Mouse (Mus musculus): ENCODE measurements around the gene Gjb3. TPM values are rescaled to one million over a fixed set of nuclear protein-coding genes. Genes with fewer than 3 reads are reported as not detected.

Gene Gjb3
- under 1 TPM; 0.27 to 0.42 TPM for total RNA-seq (2021)
- long read RNA-seq, experiment 1: 0 reads
- long read RNA-seq, experiment 2: 0 reads

GRCm38 (mm10) chr4:127330181-127331100, at the start of gene Gjb3:
Gjb3 (minus strand) TSS chr4:127330844.
- peak; percentile 47 for DNase-seq

DNA sequence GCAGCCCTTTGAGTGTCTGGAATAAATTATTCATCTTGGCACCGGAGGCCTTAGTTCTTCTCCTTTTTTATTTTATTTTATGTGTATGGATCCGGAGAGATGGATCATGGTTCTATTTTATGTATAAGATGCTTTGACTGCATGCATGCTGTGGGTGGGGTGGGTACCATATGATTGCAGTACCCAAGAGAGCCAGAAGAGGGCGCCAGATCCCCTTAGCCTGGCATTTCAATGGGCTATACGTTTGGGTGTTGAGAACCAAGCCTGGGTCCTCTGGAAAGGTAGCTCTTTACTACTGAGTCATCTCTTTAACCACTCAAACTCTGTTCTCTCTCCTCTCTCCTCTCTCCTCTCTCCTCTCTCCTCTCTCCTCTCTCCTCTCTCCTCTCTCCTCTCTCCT, 46.7 kb upstream of the Gjb3 start:
- peak; percentile 50 for DNase-seq

- DNase-seq: no peak
Measured at GRCm38 (mm10) chr4:127375541-127376177, 45.0 kb upstream of the Gjb3 start.

- DNase-seq: no peak
Measured at GRCm38 (mm10) chr4:127374645-127375044, 44.0 kb upstream of the Gjb3 start.

DNA sequence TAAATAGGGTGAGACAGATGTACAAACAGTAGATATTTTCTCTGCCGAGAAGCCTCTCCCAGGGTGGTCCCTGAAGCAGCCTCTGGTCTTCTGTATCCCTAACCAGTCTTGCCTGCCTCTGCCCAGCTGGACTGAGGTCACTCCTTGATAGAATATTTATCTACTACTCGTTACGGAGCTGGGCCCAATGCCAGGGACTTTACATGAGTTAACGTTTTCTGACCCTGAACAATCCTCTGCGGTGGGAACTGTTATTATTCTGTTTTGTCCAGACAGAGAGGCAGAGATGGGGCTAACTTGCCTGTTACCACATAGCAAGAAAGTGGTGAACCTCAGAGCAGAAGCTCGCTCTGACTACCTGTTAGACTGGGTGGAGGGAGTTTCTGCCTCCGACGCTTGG, 42.8 kb upstream of the Gjb3 start:
- peak; percentile 69 for DNase-seq

- peak; percentile 40 for DNase-seq
Measured at GRCm38 (mm10) chr4:127371546-127371945, 40.9 kb upstream of the Gjb3 start.

- no peak for DNase-seq
Measured at GRCm38 (mm10) chr4:127370447-127370846, 39.8 kb upstream of the Gjb3 start.

- DNase-seq: peak; percentile 87
Measured at GRCm38 (mm10) chr4:127368379-127368973, 37.8 kb upstream of the Gjb3 start.

GRCm38 (mm10) chr4:127365834-127366233, 35.2 kb upstream of the Gjb3 start:
- DNase-seq: no peak

DNA sequence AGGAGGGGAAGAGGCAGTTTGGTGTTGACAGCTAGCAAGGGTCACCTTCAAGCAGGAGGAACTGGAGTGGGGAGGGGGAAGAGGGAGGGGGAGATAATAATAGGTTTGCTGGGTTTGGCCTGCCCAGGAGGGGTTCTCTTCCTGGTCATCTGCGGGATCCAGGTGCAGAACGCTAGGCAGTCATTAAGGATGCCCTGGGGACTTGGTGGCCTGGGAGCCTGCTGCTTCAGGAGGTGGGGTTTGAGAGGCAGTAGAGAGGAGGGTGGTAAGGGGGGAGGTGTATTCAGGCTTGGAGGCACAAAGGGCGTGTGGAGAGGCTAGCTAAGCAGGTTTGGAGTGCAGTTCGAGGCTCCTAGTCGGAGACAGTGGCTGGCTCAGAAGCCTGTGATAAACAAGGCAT, 34.8 kb upstream of the Gjb3 start:
- no peak for DNase-seq

DNA sequence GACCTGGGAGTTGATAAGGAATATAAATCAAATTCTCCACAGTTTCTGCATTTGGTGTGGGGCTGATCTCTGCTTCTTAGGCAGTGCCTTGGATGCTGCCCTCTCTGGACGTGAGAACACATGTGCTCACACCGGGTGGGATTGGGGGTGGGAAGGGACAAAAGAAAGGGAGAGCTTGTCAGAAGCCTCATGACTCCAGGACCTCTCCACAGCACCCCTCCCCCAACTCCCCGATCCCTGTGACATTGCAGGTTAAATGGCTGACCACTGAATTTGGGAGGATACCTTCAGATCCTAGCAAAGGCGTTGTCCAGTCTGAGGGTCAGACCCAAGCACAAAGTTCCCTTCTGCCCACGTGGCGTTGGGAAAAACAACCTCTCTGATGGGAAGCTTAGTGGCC, 33.8 kb upstream of the Gjb3 start:
- DNase-seq: no peak

DNA sequence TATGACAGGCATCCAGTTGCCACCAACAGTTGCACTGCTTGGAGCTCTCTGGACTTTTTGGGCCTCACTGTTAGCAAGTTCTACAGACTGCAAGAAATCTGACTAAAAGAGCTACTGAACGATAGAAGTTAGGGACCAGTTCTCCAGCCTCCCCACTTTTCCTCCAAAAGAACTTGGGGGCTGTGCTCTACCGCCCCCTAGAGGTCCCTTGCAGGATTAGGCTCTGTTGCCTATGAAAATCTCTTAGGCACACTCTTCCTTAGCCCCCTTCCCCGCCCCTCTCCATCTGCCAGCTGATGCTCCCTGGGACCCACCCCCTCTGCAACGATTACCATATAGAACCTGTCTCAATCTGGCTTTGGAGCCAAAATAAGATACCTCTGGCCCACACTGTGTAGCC, 32.7 kb upstream of the Gjb3 start:
- DNase-seq: peak; percentile 40

DNA sequence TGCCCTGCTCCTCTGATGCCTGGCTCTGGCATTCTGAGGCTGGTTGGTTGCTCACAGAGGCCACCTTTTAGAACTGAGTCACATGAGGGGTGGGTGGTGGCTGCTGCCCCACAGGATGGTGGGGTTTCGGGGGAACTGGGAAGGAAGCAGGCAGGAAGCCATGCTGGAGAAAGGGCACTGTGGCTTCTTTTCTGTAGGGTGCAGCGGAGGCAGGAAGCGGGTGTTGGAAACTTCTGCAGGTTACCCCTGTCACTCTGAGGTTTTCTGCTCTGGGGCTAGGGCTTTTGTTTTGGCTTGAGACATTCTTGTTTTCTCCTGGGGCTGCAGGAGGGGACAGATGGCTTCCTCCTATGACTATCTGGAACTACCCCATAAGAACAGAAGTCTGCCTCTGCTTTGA, 31.9 kb upstream of the Gjb3 start:
- DNase-seq: no peak

GRCm38 (mm10) chr4:127358018-127358417, 27.4 kb upstream of the Gjb3 start, which contains the start of gene Gjb5:
Gjb5 (minus strand) TSS chr4:127358181.
- no peak for DNase-seq

DNA sequence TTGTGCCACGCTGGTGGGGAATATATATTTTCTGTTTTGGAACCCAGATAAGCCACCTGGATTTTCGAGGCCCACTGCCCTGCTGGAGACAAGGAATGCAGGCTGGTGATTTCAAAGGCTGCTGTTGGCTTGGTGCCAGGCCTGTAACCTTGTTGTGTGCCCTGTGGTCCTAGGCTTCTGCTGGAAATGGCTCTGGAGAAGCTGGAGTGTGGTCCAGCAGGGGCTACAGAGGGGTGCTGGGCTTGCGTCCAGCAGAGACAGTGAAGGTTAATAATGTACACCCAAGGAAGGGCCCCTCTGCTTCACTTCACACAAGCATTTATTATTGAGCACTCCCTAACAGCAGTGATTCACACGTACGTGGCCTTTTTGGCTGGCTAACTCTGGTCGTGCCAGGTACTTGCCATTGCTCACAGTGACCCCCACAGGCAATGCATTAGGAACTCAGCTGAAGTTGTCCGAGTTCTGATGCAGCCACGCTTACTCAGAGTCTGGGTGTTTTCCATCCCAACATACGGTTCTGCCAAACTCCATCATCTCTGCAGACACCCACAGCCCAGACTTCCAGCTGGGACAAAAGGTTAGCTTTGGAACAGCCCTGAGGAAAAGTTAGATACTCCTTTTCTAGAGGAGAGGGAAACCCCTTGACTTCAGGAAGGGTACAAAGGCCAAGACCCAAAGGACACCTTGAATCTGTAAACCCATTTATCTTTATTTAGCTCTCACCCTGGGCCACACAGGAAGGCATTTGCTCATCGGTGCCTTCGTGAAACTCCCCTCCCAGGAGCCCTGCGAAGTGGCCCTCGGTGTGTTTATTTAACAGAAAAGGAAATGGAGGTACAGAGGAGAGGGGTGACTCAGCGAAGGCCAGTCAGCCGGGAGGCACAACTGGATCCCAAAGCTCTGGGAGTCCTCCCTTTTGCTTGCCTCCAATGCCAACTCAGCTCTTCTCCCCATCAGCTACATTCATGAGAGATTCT, 24.2 kb upstream of the Gjb3 start:
- DNase-seq: peak; percentile 64

- DNase-seq: no peak
Measured at GRCm38 (mm10) chr4:127353951-127354438, 23.4 kb upstream of the Gjb3 start, which contains the start of gene Gjb4. Gjb4 (minus strand) TSS chr4:127354081.

- no peak for DNase-seq
Measured at GRCm38 (mm10) chr4:127352594-127352993, 21.9 kb upstream of the Gjb3 start.

DNA sequence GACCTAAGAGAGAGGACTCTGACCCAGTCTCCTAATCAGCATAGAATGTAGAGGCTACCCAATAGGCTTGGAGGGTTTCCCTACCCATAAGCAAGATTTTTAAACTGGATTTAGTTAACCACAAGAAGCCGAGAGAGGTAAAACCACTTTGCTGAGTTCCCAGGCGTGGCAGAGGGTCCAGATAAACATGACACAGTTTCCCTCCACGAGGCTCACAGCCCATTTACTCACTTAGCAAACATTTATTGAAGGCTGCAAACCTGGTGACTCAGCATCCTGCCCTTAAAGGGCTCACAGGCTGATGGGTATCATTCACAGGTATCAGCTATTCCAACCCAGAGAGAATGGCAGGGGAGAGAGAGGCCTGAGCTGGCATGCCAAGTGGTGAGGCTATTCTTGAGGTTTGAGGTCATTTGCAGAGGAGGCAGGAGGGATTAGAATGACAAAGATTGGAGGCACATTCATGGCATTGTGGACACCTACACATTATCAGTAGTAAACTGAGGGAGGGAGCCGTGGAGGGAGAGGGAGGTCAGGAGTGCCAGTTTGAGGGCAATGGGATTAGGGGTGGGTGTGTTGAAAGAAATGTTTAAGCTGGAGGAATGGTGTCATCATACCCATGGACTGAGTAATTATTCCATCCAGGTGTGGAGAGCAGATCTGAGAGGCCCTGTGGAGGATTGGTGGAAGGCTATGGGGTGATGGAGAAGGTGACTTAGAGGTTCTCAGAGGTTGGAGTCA, 19.1 kb upstream of the Gjb3 start:
- no peak for DNase-seq

GRCm38 (mm10) chr4:127345000-127345399, 14.4 kb upstream of the Gjb3 start:
- DNase-seq: no peak

DNA sequence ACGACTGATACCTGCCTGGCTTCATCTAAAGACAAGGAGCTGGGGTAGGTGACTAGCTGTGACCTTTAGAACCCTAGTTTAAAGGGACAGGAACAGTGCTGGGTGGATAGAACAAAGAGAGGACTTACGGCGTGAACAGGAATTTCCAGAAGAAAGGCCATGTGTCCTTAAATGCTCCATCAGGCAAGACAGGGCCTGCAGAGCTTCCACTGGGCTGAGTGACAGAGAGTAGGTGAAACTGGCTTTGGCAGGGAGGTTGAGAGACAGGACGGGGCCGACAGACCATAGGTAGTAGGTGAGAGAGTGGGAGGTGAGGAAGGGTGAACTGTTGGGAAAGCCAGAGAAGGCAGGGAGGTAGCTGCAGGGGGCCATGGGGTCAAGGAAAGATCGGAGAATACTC, 10.7 kb upstream of the Gjb3 start:
- DNase-seq: no peak

DNA sequence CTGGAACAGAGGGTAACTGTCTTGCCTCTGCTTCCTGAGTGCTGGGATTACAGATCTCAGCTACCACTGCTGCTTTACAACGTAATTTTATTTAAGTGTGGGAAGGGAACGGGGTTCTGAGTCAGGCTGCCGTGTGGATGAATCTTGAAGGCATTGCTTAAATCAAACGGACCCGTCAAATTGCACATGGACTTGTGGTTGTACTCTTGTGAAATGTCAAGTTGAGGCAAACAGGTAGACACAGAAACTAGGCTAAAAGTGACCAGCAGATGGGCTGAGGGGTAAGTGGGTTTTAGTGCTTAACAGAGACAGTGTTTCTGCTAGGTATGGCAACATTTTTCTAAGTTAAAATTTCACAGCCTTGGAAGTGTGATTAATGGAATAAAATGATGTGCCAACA, 7.0 kb upstream of the Gjb3 start:
- no peak for DNase-seq
